Mouse (Mus musculus): ENCODE measurements around the gene Card14. TPM values are rescaled to one million over a fixed set of nuclear protein-coding genes. Genes with fewer than 3 reads are reported as not detected.
"Not testable (repeated sequence)": the region's sequence is repeated elsewhere in the genome, so short reads cannot be mapped to it uniquely, and the experiment has no call there.

Gene Card14
- polyA plus RNA-seq, 1 experiment: not detected

DNA sequence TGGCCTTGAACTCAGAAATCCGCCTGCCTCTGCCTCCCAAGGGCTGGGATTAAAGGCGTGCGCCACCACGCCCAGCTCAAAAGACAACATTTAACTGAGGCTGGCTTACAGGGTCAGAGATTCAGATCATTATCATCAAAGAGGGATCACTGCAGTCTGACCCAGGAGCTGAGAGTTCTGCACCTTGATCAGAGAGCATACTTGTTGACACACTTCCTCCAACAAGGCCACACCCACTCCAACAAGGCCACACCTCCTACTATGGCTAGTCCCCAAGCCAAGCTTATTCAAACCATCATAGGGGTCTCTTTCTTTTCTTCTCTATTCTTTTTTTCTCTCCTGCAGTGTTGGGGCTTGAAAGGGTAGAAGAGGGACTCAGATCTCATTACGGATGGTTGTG lies 78.7 kb downstream of the Card14 start:
- 93% methylated on average over 5 of the region's 5 CpGs for WGBS
- TF ChIP-seq CTCF (IDR thresholded peaks at IDR 0.05; ENCODE audit: insufficient read depth, low read depth, low read length): no peak
- TF ChIP-seq POLR2A (IDR thresholded peaks at IDR 0.05; ENCODE audit: insufficient read depth, low read depth, low read length): no peak
- peaks cover 13% of the 10 kb centered on the region for H3K4me1 ChIP-seq (ENCODE audit: control insufficient read depth, insufficient read depth, low read length)

DNA sequence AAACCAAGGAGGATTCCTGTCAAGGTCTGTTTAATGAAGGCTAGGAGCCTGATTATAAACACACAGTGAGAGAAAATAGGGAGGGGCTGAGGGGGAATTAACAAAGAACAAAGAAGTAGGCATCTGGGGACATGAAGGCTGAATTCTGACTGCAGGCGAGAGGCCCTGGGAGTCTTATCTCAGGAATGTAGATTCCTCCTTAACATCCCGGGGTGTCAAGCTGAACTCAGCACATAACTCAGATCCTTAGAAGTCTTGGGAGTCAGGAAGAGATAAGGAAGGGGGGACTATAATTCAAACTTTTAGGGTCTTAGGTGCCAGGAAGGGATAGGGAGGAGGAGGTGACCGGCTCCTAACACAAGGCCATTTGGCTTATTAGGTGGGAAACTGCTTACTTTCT lies 79.7 kb downstream of the Card14 start:
- not testable (repeated sequence) for H3K27ac ChIP-seq (ENCODE audit: insufficient read depth, low read depth, low read length); H3K4me3 ChIP-seq (ENCODE audit: insufficient read depth, low read depth, low read length)
- peaks cover 20% of the 10 kb centered on the region for H3K4me1 ChIP-seq (ENCODE audit: control insufficient read depth, insufficient read depth, low read length)
- whole genome bisulfite sequencing: 60% methylated on average over 3 of the region's 3 CpGs

More for the DNA sequence above, 78.7 kb downstream of the Card14 start:
- Histone ChIP-seq H3K27ac (ENCODE audit: insufficient read depth, low read depth, low read length) (no peak overlapping the region), H3K4me3 (ENCODE audit: insufficient read depth, low read depth, low read length) (no peak overlapping the region)

DNA sequence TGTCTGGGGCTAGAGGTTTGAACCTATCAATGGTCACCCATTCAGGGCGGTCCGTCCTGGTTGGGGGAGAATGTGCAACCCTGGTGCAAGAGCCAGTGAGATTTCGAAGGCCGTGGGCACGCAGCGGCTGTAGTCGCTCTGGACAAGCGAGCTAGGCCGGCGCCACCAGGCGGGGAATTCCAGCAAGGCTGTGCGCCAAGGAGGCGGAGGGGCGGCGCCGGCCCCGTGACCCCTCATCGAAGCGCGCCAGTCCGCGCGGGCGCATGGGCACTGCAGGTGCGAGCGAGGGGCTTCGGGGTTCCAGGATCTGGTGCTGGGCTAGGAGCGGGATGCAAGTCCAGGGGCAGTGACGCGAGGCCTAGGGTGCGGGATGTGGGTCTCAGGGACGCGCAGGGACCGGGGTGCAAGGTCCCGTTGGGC lies 82.3 kb downstream of the Card14 start:
- Histone ChIP-seq H3K27ac (ENCODE audit: insufficient read depth, low read depth, low read length) (peak overlapping the region; percentile 62), H3K4me1 (ENCODE audit: control insufficient read depth, insufficient read depth, low read length) (peaks cover 23% of the 10 kb centered on the region), H3K4me3 (ENCODE audit: insufficient read depth, low read depth, low read length) (peak overlapping the region; percentile 76)
- no peak for TF ChIP-seq CTCF (IDR thresholded peaks at IDR 0.05; ENCODE audit: insufficient read depth, low read depth, low read length)
- TF ChIP-seq POLR2A (IDR thresholded peaks at IDR 0.05; ENCODE audit: insufficient read depth, low read depth, low read length): no peak
- WGBS: 2% methylated on average over 35 of the region's 35 CpGs

DNA sequence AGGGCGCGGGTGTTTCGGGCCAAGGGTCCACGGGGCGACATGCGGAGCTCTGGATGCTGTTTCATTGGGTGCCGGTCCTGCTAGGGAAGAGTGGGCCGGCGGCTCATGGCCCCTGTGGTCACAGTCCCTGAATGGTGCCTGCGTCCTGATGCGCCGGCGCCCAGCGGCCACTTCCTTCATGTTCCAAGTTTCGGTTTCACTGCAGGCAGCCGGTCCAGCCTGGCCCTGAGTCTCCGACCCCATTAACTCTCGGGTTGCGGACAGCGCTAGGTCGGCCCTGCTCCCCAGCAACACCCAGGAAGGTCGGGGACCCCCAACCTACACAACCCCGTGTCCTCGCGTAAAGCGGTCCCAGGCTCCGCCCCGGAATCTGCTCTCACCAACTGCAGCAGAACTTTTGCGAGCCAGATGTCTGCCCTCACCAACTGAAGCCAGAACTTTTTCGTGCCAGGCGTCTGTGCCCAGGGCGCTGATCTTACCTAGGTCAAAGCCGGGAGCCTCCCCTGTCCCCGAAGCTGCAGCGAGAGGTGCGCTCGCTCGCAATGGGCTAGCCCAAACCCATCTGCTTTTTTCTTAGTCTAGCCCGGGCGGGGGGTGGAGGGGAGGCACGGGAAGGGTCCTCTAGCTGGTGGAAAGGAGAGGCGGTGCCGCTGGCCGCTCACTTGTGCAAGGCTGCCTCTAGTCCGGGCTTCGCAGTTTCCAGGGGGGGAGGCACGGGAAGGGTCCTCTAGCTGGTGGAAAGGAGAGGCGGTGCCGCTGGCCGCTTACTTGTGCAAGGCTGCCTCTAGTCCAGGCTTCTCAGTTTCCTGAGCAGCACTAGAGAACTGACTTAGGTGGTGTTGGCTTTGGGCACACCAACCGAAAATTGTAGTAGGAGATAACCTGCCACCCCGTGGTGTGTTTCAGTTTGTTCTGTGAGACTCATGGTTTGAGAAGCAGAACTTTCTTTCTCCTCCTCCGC lies 83.0 kb downstream of the Card14 start:
- Histone ChIP-seq H3K27ac (ENCODE audit: insufficient read depth, low read depth, low read length) (peak overlapping the region; percentile 62), H3K4me1 (ENCODE audit: control insufficient read depth, insufficient read depth, low read length) (peaks cover 23% of the 10 kb centered on the region), H3K4me3 (ENCODE audit: insufficient read depth, low read depth, low read length) (peak overlapping the region; percentile 76)
- no peak for TF ChIP-seq POLR2A (IDR thresholded peaks at IDR 0.05; ENCODE audit: insufficient read depth, low read depth, low read length)
- 4% methylated on average over 53 of the region's 53 CpGs for WGBS

DNA sequence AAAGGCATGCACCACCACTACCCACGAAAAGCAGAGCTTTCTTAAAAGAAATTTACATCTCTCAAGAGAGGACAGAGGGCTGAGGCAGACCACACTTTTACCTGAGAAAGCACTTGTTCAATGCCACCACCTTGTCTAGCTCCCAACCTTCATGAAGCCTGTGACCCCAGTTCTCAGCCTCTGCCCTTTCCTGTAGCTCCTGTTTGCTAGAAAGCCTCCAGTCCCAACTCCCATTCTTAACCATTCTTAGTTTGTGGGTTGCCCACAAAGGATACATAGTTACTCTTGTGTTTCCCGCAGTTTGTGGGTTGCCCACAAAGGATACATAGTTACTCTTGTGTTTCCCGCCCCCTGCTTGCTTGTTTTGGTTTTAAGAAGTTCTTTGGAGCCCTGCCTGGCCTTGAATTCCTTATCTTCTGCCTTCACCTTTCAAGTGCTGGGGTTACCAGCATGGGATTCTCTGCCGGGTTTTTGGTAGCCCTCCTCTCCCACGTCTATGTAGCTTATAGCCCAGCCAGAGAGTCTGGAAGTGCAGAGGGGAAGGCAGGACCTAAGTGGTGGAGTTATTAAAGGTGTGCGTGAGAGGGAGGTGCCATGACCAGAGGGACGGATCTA lies 83.9 kb downstream of the Card14 start:
- H3K4me3 ChIP-seq (ENCODE audit: insufficient read depth, low read depth, low read length): no peak overlapping the region
- TF ChIP-seq CTCF (IDR thresholded peaks at IDR 0.05; ENCODE audit: insufficient read depth, low read depth, low read length) (no peak), POLR2A (IDR thresholded peaks at IDR 0.05; ENCODE audit: insufficient read depth, low read depth, low read length) (no peak)
- whole genome bisulfite sequencing: 72% methylated on average over 7 of the region's 7 CpGs
- H3K27ac ChIP-seq (ENCODE audit: insufficient read depth, low read depth, low read length): no peak overlapping the region
- H3K4me1 ChIP-seq (ENCODE audit: control insufficient read depth, insufficient read depth, low read length): peaks cover 23% of the 10 kb centered on the region

DNA sequence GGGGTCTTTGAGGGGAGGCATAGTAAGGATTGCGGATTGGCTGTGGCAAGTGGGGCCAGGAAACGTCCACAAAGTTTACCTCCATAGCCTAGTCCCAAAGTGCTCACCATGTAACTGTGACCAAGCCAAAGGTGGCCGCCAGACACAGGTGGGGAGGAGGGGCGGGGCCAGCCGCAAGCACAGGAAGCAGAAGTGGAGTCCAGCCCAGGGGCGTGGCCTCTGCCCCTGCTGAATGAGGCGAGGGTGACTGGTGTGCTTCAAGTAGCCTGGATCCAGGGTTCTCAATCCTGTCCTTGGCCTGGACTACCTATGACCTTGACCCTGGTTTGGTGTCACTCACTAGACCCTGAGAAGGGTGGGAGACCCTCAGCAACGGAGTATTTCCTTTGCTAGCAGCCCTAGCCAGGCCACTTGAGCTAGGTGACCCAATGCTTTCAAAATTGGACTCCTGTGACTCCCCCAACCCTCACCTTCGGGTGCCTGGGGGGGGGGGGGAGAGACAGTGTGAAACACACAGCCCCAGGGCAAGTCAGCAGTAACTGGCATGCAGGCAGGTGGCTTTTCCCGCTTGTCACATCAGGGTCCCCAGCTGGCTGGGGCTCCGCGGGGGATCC lies 84.5 kb downstream of the Card14 start:
- Histone ChIP-seq H3K4me1 (ENCODE audit: control insufficient read depth, insufficient read depth, low read length) (peaks cover 23% of the 10 kb centered on the region), H3K4me3 (ENCODE audit: insufficient read depth, low read depth, low read length) (no peak overlapping the region), H3K27ac (ENCODE audit: insufficient read depth, low read depth, low read length) (no peak overlapping the region)
- TF ChIP-seq POLR2A (IDR thresholded peaks at IDR 0.05; ENCODE audit: insufficient read depth, low read depth, low read length) (no peak), CTCF (IDR thresholded peaks at IDR 0.05; ENCODE audit: insufficient read depth, low read depth, low read length) (no peak)
- 30% methylated on average over 12 of the region's 12 CpGs for WGBS

DNA sequence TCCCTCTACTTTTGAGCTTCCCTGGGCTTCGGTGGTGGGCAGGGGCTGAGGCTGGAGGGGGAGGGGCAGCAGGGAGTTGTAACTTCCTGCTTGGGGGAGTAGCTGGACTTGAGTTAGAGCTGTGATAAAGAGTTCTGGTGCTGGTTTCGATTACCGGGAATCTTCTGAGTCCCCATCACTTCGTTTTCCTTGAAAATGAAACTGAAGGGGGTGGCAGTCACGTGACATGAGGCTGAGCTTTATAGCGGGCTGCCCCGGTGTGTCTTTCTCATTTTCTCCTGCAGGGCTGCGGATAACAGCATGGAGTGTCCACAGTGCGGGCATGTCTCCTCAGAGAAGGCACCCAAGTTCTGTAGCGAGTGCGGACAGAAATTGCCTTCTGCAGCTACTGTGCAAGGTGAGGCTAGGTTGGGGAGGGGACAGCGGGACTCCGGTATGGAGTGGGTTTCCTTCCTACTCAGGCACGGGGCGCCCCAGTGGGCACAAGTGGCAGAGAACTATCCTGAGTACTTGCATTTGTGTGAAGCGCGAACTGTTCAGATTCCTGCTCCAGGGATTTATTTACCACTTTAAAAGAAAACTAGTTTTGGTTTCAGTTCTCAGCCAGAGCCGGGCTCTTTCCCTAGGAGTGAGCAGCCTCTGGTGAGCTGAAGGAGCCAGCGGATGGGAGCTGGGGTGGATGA lies 85.4 kb downstream of the Card14 start, which contains the start of gene Rnf213:
Gene Rnf213, plus strand, starts transcription at position 301 of the 683 bp plus-strand sequence.
- Histone ChIP-seq H3K4me3 (ENCODE audit: insufficient read depth, low read depth, low read length) (peak within 1 kb of the TSS; percentile 47), H3K4me1 (ENCODE audit: control insufficient read depth, insufficient read depth, low read length) (peaks cover 23% of the 10 kb centered on the region), H3K27ac (ENCODE audit: insufficient read depth, low read depth, low read length) (peak within 1 kb of the TSS; percentile 5; the same call in 1 of the 2 replicates)
- 4% methylated on average over 19 of the region's 19 CpGs for WGBS
- no peak for TF ChIP-seq POLR2A (IDR thresholded peaks at IDR 0.05; ENCODE audit: insufficient read depth, low read depth, low read length)
- no peak for TF ChIP-seq CTCF (IDR thresholded peaks at IDR 0.05; ENCODE audit: insufficient read depth, low read depth, low read length)

DNA sequence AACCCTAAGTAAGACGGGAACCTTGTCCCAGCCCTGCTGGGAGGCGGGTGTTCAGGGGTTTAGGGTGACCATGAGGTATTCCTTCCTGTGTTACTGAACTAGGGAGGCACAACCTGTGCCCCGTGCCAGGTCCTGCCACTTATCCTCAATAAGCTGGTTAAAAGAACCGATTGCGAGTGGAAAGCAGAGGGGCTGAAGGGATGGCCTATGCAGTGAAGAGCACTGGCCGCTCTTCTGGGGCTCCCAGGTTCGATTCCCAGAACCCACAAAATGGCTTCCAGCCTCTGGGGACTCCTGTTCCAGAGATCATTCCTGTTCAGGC lies 85.9 kb downstream of the Card14 start:
- Histone ChIP-seq H3K4me1 (ENCODE audit: control insufficient read depth, insufficient read depth, low read length) (peaks cover 23% of the 10 kb centered on the region), H3K27ac (ENCODE audit: insufficient read depth, low read depth, low read length) (no peak overlapping the region), H3K4me3 (ENCODE audit: insufficient read depth, low read depth, low read length) (peak overlapping the region; percentile 47)
- 29% methylated on average over 7 of the region's 7 CpGs for WGBS
- TF ChIP-seq POLR2A (IDR thresholded peaks at IDR 0.05; ENCODE audit: insufficient read depth, low read depth, low read length): no peak
- TF ChIP-seq CTCF (IDR thresholded peaks at IDR 0.05; ENCODE audit: insufficient read depth, low read depth, low read length): no peak

Data from olfactory bulb, adult 2 months (tissue).